Mouse (Mus musculus): ENCODE data around the gene Grifin. TPM values are rescaled to one million over a fixed set of nuclear protein-coding genes. Genes with fewer than 3 reads are reported as not detected.
A peak's percentile ranks its signal among the peaks of the same experiment; 100 is the strongest.

The Grifin gene
- polyA plus RNA-seq, 1 experiment from 2014 or later, result not detected

DNA sequence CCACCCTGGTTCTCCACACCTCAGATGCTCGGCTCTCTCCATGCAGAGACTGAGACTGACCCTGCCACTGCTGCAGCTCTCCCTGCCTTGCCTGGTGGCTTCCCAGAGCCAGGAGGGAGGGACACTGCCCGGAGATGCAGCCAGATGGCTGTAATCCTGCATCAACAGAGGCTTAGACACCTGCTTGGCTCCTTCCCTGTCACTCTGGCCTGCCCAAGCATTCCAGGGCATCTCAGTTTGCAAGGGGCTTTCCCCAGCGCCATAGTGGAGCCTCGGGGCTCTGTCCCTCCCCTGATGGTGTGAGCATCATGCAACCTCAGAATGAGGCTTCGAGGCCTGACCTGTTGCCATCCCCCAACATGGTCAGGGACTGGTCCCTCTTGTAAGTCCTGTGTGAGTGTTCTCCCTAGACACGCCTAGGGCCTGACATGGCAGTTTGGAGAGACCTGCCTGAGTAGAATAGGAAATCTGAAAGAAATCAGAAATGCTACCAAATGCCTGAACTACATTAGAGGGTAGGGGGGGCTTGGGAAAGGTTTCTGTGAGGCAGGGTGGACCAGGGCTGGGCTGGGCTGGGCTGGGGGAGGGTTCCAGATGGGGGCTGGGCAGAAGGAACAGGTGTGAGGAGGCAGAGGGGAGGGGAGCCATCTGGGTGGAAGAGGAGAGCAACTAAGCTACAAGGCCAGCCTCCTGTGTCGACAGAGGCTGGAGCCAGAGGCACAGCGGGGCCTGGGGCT, 18.3 kb upstream of the Grifin start:
- H3K27me3 ChIP-seq, result peaks cover 11% of the 10 kb centered on the region
- ATAC-seq, result peak; percentile 35
- H3K4me3 ChIP-seq (replicated peaks), result no peak overlapping the region
- H3K9ac ChIP-seq (replicated peaks), result peak overlapping the region; percentile 2; the same call in 1 of the 2 replicates
- peaks cover 68% of the 10 kb centered on the region for H3K4me1 ChIP-seq (replicated peaks)
- 0 out of 2 replicates have a peak overlapping the region, but pooled peaks have one; percentile 4 for H3K4me2 ChIP-seq (replicated peaks)
- H3K27ac ChIP-seq, result peak overlapping the region; percentile 85
- WGBS, result 10% methylated on average over 8 of the region's 8 CpGs
- no peaks in the 10 kb centered on the region for H3K9me3 ChIP-seq
- H3K36me3 ChIP-seq, result no peaks in the 10 kb centered on the region

DNA sequence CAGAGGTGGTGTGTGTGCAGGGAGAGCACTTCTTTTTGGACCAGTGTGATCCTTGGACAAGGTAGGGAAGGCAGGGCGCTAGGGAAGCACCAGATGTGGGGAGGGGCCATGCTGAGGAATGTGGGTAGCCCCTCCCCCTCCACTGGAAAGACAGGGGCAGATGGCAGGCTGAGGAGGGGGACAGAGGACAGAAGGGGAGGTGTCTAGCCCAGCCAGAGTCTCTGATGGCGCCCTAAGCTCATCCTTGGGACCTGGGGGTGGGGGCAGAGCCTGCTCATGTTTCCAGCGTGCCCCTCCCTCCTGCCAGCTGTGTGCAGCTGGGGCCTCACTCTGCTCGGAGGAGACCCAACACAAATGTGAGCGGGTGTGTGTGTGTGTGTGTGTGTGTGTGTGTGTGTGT, 16.7 kb upstream of the Grifin start:
- H3K4me2 ChIP-seq (replicated peaks), result no peak overlapping the region
- no peak overlapping the region for H3K9ac ChIP-seq (replicated peaks)
- ATAC-seq, result no peak
- no peak overlapping the region for H3K27ac ChIP-seq
- peaks cover 64% of the 10 kb centered on the region for H3K4me1 ChIP-seq (replicated peaks)
- no peak overlapping the region for H3K4me3 ChIP-seq (replicated peaks)
- 1% methylated on average over 5 of the region's 5 CpGs for WGBS
- H3K36me3 ChIP-seq, result no peaks in the 10 kb centered on the region
- no peaks in the 10 kb centered on the region for H3K9me3 ChIP-seq
- H3K27me3 ChIP-seq, result peaks cover 9% of the 10 kb centered on the region

GRCm38 (mm10) chr5:140579771-140580170, 14.9 kb upstream of the Grifin start:
- 2% methylated on average over 6 of the region's 6 CpGs for WGBS
- no peak overlapping the region for H3K9ac ChIP-seq (replicated peaks)

DNA sequence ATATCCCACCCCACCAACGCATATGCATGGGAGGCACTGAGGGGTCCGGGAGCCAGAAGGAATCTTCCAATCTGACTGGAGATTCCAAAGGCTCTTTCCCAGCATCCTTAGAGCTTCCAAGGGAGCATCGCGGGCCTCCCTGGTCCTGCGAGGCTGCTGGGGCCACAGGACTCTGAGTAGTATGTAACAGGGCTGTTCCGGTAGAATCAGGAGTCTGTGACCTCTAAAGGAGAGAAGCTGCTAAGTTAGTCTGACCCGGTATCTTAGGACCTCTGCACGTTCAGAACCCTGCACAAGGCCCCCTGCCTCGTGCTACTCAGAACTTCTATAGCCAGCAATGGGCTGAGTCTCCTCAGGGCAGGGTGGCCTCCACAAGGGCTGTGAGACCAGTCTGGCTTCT, 14.3 kb upstream of the Grifin start:
- WGBS, result 10% methylated on average over 9 of the region's 9 CpGs
- ATAC-seq, result no peak
- Histone ChIP-seq H3K4me3 (replicated peaks) (no peak overlapping the region), H3K36me3 (no peaks in the 10 kb centered on the region), H3K9ac (replicated peaks) (no peak overlapping the region), H3K27ac (peak overlapping the region; percentile 30; the same call in 1 of the 2 replicates), H3K9me3 (no peaks in the 10 kb centered on the region), H3K27me3 (peaks cover 9% of the 10 kb centered on the region), H3K4me2 (replicated peaks) (peak overlapping the region; percentile 13; the same call in 1 of the 2 replicates), H3K4me1 (replicated peaks) (peaks cover 54% of the 10 kb centered on the region)

More at GRCm38 (mm10) chr5:140579771-140580170, 14.9 kb upstream of the Grifin start:
- H3K4me1 ChIP-seq (replicated peaks), result peaks cover 60% of the 10 kb centered on the region
- H3K4me3 ChIP-seq (replicated peaks), result no peak overlapping the region
- peak; percentile 76 for ATAC-seq
- H3K27ac ChIP-seq, result peak overlapping the region; percentile 30; the same call in 1 of the 2 replicates
- no peaks in the 10 kb centered on the region for H3K36me3 ChIP-seq
- H3K4me2 ChIP-seq (replicated peaks), result peak overlapping the region; percentile 13; the same call in 1 of the 2 replicates
- no peaks in the 10 kb centered on the region for H3K9me3 ChIP-seq
- peaks cover 9% of the 10 kb centered on the region for H3K27me3 ChIP-seq

GRCm38 (mm10) chr5:140575381-140575866, 10.6 kb upstream of the Grifin start:
- H3K4me1 ChIP-seq (replicated peaks), result peaks cover 19% of the 10 kb centered on the region
- H3K4me2 ChIP-seq (replicated peaks), result no peak overlapping the region
- no peak overlapping the region for H3K27ac ChIP-seq
- 67% methylated on average over 5 of the region's 5 CpGs for WGBS
- no peak for ATAC-seq
- no peak overlapping the region for H3K9ac ChIP-seq (replicated peaks)
- H3K36me3 ChIP-seq, result no peaks in the 10 kb centered on the region
- no peak overlapping the region for H3K4me3 ChIP-seq (replicated peaks)
- peaks cover 14% of the 10 kb centered on the region for H3K27me3 ChIP-seq
- no peaks in the 10 kb centered on the region for H3K9me3 ChIP-seq

DNA sequence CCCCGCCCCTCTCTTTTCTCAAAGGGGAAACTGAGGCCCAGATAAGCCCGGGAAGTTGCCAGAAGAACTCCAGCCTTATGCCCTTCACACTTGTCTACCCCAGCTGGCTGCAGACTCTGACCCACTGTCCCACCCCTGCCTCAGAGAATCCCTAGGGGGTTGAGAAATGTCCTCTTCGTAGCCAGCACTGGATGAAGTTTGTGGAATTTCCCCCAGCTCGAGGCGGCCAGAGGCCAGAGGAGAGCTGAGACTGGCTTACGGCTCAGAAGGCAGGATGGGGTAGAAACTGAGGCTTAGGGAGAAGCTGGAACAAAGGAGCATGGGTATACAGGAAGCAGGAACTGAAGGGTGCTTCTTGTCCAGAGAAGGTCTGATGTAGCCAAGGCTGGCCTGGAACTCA, 7.7 kb upstream of the Grifin start:
- Histone ChIP-seq H3K27me3 (0 out of 2 replicates have a peak, but pooled peaks cover 6% of the 10 kb centered on the region), H3K4me3 (replicated peaks) (no peak overlapping the region), H3K36me3 (no peaks in the 10 kb centered on the region), H3K4me2 (replicated peaks) (no peak overlapping the region), H3K27ac (no peak overlapping the region), H3K4me1 (replicated peaks) (peaks cover 9% of the 10 kb centered on the region), H3K9ac (replicated peaks) (no peak overlapping the region), H3K9me3 (no peaks in the 10 kb centered on the region)
- no peak for ATAC-seq
- WGBS, result 90% methylated on average over 6 of the region's 6 CpGs

DNA sequence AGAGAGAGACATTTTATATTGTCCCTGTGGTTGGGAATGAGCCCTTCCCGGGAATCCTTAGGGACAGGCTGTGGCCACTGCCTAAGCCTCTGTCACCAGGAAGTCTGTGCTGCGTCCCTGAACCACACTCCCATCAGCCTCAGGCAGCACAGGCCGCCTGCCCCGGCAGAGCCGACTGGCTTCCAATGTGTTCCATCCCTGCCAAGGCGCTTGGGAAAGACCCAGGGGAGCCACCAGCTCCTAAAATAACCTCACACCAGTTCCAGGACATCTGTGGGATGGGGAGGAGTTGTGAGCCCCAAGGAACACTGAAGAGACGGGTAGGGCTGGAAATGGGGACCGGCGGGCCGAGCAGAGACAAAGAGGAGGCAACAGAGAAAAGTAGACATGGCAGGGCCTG, 6.8 kb upstream of the Grifin start:
- no peak overlapping the region for H3K9ac ChIP-seq (replicated peaks)
- 66% methylated on average over 10 of the region's 10 CpGs for WGBS

DNA sequence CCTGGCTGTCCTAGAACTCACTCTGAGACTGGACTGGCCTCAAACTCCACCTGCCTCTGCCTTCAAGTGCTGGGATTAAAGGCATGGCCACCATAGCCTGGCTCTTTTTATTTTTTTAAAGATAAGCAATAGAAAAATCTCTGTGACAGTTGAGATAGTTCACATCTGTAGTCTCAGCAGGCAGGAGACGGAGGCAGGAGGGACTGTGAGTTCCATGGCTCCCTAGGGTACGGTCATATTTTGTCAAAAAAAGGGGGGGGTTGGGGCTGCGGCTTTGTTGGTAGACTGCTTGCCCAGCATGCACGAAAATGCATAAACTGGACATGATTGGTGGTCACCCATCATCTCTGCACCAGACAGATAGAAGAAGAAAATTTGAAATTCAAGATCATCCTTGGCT, 6.3 kb upstream of the Grifin start:
- no peaks in the 10 kb centered on the region for H3K36me3 ChIP-seq
- H3K9ac ChIP-seq (replicated peaks), result no peak overlapping the region
- no peak overlapping the region for H3K4me3 ChIP-seq (replicated peaks)
- no peak for ATAC-seq
- peaks cover 14% of the 10 kb centered on the region for H3K4me1 ChIP-seq (replicated peaks)
- 0 out of 2 replicates have a peak, but pooled peaks cover 6% of the 10 kb centered on the region for H3K27me3 ChIP-seq
- H3K27ac ChIP-seq, result no peak overlapping the region
- no peaks in the 10 kb centered on the region for H3K9me3 ChIP-seq
- 67% methylated on average over 4 of the region's 4 CpGs for WGBS
- no peak overlapping the region for H3K4me2 ChIP-seq (replicated peaks)

More for the DNA sequence above, 6.8 kb upstream of the Grifin start:
- Histone ChIP-seq H3K4me3 (replicated peaks) (no peak overlapping the region), H3K4me2 (replicated peaks) (no peak overlapping the region), H3K27ac (no peak overlapping the region), H3K4me1 (replicated peaks) (peaks cover 11% of the 10 kb centered on the region), H3K36me3 (no peaks in the 10 kb centered on the region), H3K9me3 (no peaks in the 10 kb centered on the region), H3K27me3 (0 out of 2 replicates have a peak, but pooled peaks cover 6% of the 10 kb centered on the region)
- ATAC-seq, result no peak

- Histone ChIP-seq H3K4me3 (replicated peaks) (no peak overlapping the region), H3K27me3 (0 out of 2 replicates have a peak, but pooled peaks cover 6% of the 10 kb centered on the region), H3K9ac (replicated peaks) (no peak overlapping the region), H3K36me3 (no peaks in the 10 kb centered on the region), H3K9me3 (no peaks in the 10 kb centered on the region), H3K4me2 (replicated peaks) (no peak overlapping the region), H3K4me1 (replicated peaks) (peaks cover 23% of the 10 kb centered on the region), H3K27ac (no peak overlapping the region)
- ATAC-seq, result no peak
- WGBS, result 90% methylated on average over 13 of the region's 13 CpGs
These were observed 5.5 kb upstream of the Grifin start for GRCm38 (mm10) chr5:140570223-140570870.

GRCm38 (mm10) chr5:140569032-140569595, 4.2 kb upstream of the Grifin start:
- Histone ChIP-seq H3K4me3 (replicated peaks) (no peak overlapping the region), H3K4me2 (replicated peaks) (no peak overlapping the region), H3K27ac (no peak overlapping the region), H3K4me1 (replicated peaks) (peaks cover 29% of the 10 kb centered on the region), H3K27me3 (0 out of 2 replicates have a peak, but pooled peaks cover 6% of the 10 kb centered on the region), H3K36me3 (no peaks in the 10 kb centered on the region), H3K9me3 (no peaks in the 10 kb centered on the region), H3K9ac (replicated peaks) (no peak overlapping the region)
- WGBS, result 85% methylated on average over 16 of the region's 16 CpGs
- 0 out of 2 replicates have a peak, but pooled peaks have one; percentile 15 for ATAC-seq

- H3K36me3 ChIP-seq, result no peaks in the 10 kb centered on the region
- peaks cover 29% of the 10 kb centered on the region for H3K4me1 ChIP-seq (replicated peaks)
- H3K27ac ChIP-seq, result 0 out of 2 replicates have a peak overlapping the region, but pooled peaks have one; percentile 3
- H3K4me2 ChIP-seq (replicated peaks), result no peak overlapping the region
- no peak overlapping the region for H3K9ac ChIP-seq (replicated peaks)
- ATAC-seq, result 0 out of 2 replicates have a peak, but pooled peaks have one; percentile 18
- no peaks in the 10 kb centered on the region for H3K9me3 ChIP-seq
- 46% methylated on average over 10 of the region's 10 CpGs for WGBS
- H3K4me3 ChIP-seq (replicated peaks), result no peak overlapping the region
- 0 out of 2 replicates have a peak, but pooled peaks cover 6% of the 10 kb centered on the region for H3K27me3 ChIP-seq
These were observed 3.6 kb upstream of the Grifin start for GRCm38 (mm10) chr5:140568321-140568970.
